Mouse (Mus musculus): ENCODE results near the gene Gpkow. TPM values are rescaled to one million over a fixed set of nuclear protein-coding genes. Genes with fewer than 3 reads are reported as not detected.
A peak's percentile ranks its signal among the peaks of the same experiment; 100 is the strongest.
"Not testable (repeated sequence)": the region's sequence is repeated elsewhere in the genome, so short reads cannot be mapped to it uniquely, and the experiment has no call there.

The Gpkow gene
- polyA plus RNA-seq, 1 experiment from 2014 or later = 48.2 TPM

DNA sequence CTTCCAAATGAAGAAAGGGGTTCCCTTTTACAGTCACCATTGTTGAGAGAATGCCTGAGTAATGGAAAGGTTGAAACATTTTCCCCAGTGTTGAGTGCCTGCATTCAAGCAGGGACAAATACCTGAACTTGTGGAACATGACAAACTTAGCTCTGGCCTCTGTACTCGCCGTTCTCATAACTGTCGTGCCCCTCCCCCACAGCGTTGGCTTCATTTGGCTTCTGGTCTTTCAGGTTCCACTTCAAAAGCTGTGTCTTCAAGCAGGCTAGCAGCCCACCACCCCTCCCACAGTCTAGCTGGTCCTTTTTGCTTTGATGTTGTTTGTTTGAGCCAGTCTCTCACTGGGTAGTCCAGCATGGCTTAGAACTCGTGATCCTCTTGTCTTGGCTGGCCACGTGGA is 24.2 kb upstream of the Gpkow start:
- Histone ChIP-seq H3K27ac (no peak overlapping the region), H3K9me3 (replicated peaks) (no peaks in the 10 kb centered on the region), H3K27me3 (ENCODE audit: low read depth, poor library complexity, severe bottlenecking) (no peaks in the 10 kb centered on the region), H3K4me1 (peaks cover 12% of the 10 kb centered on the region), H3K36me3 (peaks cover 9% of the 10 kb centered on the region), H3K4me3 (no peak overlapping the region)
- no peak for DNase-seq (ENCODE audit: low spot score)
- WGBS = 21% methylated on average over 6 of the region's 6 CpGs

DNA sequence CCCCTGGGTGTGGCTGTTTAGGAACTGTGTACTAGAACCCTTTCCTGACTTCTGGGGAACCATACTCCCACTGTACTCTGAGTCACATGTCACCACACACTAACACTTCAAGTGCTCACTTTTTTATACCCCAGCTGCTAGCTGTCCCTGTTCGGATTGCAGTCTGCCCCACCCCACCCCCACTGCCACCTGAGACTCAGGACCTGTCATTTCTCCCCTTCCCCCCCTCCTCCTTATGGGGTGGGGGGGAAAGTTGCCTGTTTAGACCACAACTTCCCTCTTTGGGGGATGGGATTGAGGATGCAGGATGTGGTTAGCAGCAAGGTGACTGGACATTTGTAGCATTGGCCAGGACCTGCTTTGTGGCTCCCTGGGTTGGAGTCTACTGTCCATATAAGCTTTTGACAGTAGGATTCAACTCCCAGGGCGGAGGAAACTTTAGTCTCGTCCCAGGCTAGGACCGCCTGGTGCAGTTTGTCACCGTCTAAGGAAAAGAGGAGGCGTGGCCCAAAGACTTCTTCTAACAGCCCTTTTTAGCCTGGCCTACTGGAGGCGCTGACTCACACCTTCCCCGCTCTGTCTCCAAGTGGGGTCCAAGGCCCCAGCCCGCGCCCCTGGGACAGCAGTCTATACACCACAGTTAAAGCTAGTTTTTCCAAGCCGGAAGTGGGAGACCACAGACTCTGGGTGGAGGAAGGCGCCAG is 23.2 kb upstream of the Gpkow start:
- Histone ChIP-seq H3K4me1 (peaks cover 12% of the 10 kb centered on the region), H3K36me3 (peaks cover 8% of the 10 kb centered on the region), H3K27me3 (ENCODE audit: low read depth, poor library complexity, severe bottlenecking) (no peaks in the 10 kb centered on the region), H3K9me3 (replicated peaks) (no peaks in the 10 kb centered on the region), H3K27ac (peak overlapping the region; percentile 73; the same call in 1 of the 2 replicates), H3K4me3 (peak overlapping the region; percentile 40)
- 26% methylated on average over 12 of the region's 12 CpGs for WGBS
- peak; percentile 33 for DNase-seq (ENCODE audit: low spot score)

DNA sequence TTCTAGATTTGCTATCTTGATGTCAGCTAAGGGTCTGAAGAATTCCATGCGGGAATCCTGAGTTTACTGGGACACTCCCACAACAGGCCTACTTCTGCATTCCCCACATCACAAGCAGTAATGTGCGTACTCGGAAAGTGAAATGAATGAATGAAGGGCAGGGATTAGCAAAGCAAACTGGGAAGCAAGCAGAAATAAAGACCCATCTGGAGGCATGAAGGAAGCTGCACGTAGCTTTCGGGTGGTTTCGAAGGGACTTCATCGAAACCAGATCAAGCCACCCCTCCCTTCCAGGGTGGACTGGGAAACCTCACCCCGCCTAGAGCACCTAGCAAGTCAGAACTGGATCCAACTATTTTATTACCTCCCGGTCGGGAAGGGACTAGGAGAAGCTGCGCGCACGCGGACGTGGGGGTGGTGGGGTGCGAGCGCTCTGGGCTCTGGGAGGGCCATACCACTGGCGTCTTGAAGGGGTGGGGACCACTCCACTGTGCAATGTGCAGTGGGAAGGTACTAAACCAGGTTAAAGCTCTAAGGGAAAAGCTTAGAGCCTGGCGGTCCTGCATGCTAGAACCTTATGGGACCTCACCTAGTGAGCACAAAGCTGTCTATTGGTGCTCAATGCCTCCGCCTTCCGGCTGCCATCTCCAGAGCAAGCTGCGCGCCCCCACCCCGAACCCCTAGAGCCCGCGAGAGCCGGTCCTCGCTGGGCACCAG is 22.5 kb upstream of the Gpkow start:
- Histone ChIP-seq H3K36me3 (peaks cover under 1% of the 10 kb centered on the region; the same call in 1 of the 2 replicates), H3K4me1 (peaks cover 12% of the 10 kb centered on the region), H3K4me3 (peak overlapping the region; percentile 40), H3K27me3 (ENCODE audit: low read depth, poor library complexity, severe bottlenecking) (no peaks in the 10 kb centered on the region), H3K9me3 (replicated peaks) (no peaks in the 10 kb centered on the region), H3K27ac (peak overlapping the region; percentile 73)
- WGBS = 27% methylated on average over 28 of the region's 28 CpGs
- DNase-seq (ENCODE audit: low spot score) = peak; percentile 43

DNA sequence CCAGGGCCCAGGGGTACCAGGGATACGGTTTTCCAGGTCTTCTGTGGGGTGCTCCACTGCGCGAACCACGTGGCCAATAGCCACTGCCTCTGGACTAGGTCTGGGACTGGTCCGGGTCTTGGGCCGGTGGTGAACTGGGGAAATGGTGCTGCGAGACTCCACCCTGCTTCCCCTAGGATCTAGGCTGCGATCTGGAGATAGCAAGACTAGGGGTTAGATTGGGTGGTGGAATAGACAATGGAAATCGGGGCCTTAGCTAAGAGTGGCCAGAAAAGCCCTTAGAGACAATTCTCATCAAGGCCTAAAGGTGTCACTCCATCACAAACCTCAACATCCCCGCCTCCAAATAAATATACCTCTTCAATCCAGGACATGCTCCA is 21.9 kb upstream of the Gpkow start:
- H3K36me3 ChIP-seq = no peaks in the 10 kb centered on the region
- WGBS = 30% methylated on average over 10 of the region's 10 CpGs
- H3K4me1 ChIP-seq = peaks cover 12% of the 10 kb centered on the region
- H3K27ac ChIP-seq = peak overlapping the region; percentile 73
- no peaks in the 10 kb centered on the region for H3K27me3 ChIP-seq (ENCODE audit: low read depth, poor library complexity, severe bottlenecking)
- DNase-seq (ENCODE audit: low spot score) = no peak
- H3K4me3 ChIP-seq = peak overlapping the region; percentile 40
- H3K9me3 ChIP-seq (replicated peaks) = no peaks in the 10 kb centered on the region

DNA sequence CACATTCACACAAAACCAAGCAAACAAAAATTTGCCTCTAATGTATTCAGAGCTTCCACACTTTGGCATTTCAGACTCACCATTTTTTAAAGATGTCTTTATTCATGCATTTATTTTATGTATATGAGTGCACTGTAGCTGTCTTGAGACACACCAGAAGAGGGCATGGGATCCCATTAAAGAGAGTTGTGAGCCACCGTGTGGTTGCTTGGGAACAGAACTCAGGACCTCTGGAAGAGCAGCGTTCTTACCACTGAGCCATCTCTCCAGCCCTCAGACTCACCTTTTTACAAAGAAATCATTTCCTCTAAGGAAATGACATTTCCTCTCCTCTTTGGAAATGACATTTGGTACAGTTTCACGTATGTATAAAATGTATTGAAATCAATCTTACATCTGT is 17.9 kb upstream of the Gpkow start:
- Histone ChIP-seq H3K4me1 (peaks cover 6% of the 10 kb centered on the region), H3K27me3 (ENCODE audit: low read depth, poor library complexity, severe bottlenecking) (peaks cover 4% of the 10 kb centered on the region; the same call in 1 of the 2 replicates), H3K9me3 (replicated peaks) (no peaks in the 10 kb centered on the region), H3K27ac (no peak overlapping the region), H3K4me3 (no peak overlapping the region), H3K36me3 (no peaks in the 10 kb centered on the region)
- no peak for DNase-seq (ENCODE audit: low spot score)
- WGBS = 42% methylated on average over 3 of the region's 3 CpGs

DNA sequence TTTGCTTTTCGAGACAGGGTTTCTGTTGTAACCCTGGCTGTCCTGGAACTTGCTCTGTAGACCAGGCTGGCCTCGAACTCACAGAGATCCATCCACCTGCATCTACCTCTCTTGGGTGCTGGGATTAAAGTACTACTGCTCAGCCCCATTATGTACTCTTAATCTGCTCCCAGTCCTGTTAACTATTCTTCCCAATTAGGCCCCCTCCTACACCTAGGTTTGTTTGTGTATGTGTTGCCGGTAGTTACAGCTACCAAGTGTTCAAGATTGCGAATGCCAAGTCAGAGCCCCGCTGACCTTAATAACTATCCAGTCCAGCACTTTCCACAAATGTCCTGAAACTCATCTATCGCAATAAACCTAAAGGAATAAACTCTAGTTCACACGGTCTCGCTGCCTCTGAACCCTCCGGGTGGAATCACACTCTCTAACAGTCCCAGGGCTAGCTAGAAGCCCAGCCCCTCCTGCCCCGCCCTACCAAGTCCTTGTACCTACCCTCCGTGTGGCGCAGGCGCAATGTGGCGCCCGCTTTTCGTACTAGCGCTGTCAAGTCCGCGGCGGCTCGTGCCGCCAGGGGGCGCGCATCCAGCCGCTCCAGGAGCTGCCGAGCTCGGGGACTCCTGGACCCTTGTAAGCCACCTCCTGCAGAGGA is 17.4 kb upstream of the Gpkow start:
- Histone ChIP-seq H3K36me3 (no peaks in the 10 kb centered on the region), H3K27me3 (ENCODE audit: low read depth, poor library complexity, severe bottlenecking) (peaks cover 4% of the 10 kb centered on the region; the same call in 1 of the 2 replicates), H3K27ac (peak overlapping the region; percentile 36; the same call in 1 of the 2 replicates), H3K4me3 (peak overlapping the region; percentile 45), H3K4me1 (0 out of 2 replicates have a peak, but pooled peaks cover under 1% of the 10 kb centered on the region), H3K9me3 (replicated peaks) (no peaks in the 10 kb centered on the region)
- WGBS = 14% methylated on average over 27 of the region's 27 CpGs
- peak; percentile 90 for DNase-seq (ENCODE audit: low spot score)

DNA sequence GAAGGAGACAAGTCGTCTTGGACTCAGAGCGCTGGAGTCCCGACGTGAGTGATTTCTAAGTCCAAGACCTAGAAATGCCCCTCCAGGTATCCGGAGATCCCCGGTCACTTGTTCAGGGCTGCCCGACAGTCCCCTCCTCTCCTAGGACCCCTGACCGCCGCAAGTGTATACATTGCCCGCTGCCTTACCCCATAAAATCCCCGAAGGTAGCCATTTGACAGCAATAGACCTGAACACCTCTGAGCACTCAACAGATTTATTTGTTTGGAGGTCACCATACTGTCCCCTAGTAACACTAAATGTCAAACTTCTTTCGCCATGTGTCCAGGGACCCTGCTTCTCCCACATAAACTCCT is 16.9 kb upstream of the Gpkow start:
- Histone ChIP-seq H3K4me3 (peak overlapping the region; percentile 45), H3K27ac (peak overlapping the region; percentile 36; the same call in 1 of the 2 replicates), H3K36me3 (no peaks in the 10 kb centered on the region), H3K4me1 (no peaks in the 10 kb centered on the region), H3K9me3 (replicated peaks) (no peaks in the 10 kb centered on the region), H3K27me3 (ENCODE audit: low read depth, poor library complexity, severe bottlenecking) (peaks cover 4% of the 10 kb centered on the region; the same call in 1 of the 2 replicates)
- WGBS = 12% methylated on average over 12 of the region's 12 CpGs
- DNase-seq (ENCODE audit: low spot score) = no peak

DNA sequence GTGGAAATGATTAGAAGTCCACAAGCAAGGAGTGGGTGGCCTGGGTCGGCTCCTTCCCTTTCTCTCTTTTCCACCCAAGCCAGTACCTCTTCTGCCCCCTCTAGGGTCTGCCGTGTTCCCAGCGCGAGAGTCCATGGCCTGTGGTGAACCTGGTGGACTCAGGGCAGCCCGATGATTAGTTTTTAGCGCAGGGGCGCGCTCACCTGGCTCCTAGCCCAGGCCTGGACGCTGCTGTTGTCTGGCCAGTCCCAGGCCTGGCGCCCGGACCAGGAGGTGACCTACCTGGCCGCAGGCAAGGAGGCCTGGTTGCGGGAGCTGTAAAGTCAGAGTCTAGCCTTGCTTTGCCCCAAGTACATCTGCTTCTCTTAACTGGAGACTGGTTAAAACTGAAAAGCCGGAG is 16.1 kb upstream of the Gpkow start, which contains the start of gene Magix:
Gene Magix, minus strand, starts transcription at position 388 of the 400 bp plus-strand sequence.
- no peaks in the 10 kb centered on the region for H3K4me1 ChIP-seq
- DNase-seq (ENCODE audit: low spot score) = no peak
- peaks cover 4% of the 10 kb centered on the region; the same call in 1 of the 2 replicates for H3K27me3 ChIP-seq (ENCODE audit: low read depth, poor library complexity, severe bottlenecking)
- 67% methylated on average over 14 of the region's 14 CpGs for WGBS
- H3K4me3 ChIP-seq = peak within 1 kb of the TSS; percentile 45
- no peaks in the 10 kb centered on the region for H3K36me3 ChIP-seq
- peak within 1 kb of the TSS; percentile 36; the same call in 1 of the 2 replicates for H3K27ac ChIP-seq
- H3K9me3 ChIP-seq (replicated peaks) = no peaks in the 10 kb centered on the region

DNA sequence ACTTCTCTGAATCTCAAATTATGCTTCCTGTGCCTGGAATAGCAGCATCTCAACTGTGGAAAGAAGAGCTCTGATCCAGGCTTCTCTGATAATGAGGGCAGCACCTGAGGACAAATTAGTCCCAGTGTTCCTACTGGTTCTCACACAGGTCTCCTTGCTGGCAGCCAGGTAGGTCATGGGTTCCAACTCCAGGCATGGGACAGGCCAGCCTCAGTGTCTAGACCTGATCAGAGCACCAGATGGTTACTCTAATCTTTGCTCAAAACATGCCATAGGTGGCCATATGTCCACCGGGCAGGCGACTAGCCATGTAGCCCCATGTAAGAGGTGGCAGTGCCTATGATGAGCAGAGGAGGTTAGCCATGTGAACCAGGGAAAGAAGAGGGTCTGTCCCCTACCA is 8.6 kb upstream of the Gpkow start:
- Histone ChIP-seq H3K9me3 (replicated peaks) (no peaks in the 10 kb centered on the region), H3K27ac (no peak overlapping the region), H3K4me1 (no peaks in the 10 kb centered on the region), H3K4me3 (no peak overlapping the region), H3K27me3 (ENCODE audit: low read depth, poor library complexity, severe bottlenecking) (no peaks in the 10 kb centered on the region), H3K36me3 (no peaks in the 10 kb centered on the region)
- no peak for DNase-seq (ENCODE audit: low spot score)
- 89% methylated on average over 2 of the region's 2 CpGs for WGBS

DNA sequence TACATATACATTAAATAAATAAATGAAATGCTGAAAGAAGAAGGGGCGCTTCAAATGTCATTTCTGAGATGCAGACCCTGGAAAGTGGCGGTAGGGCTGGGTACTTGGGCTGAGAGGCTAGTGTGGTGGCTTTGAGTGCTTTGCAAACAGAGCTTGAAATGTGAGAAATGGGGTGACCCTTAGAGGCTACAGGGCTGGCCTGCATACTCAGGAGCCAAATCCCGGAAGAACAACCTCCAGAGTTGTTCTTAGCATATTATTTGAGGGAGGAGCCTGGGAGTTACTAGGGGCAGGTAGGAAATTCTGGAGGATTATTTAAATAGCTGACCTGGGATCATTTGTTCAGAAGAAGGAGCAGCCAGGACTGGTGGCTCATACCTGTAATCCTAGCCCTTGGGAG is 6.4 kb upstream of the Gpkow start:
- no peak overlapping the region for H3K27ac ChIP-seq
- no peaks in the 10 kb centered on the region for H3K27me3 ChIP-seq (ENCODE audit: low read depth, poor library complexity, severe bottlenecking)
- no peaks in the 10 kb centered on the region for H3K4me1 ChIP-seq
- H3K9me3 ChIP-seq (replicated peaks) = no peaks in the 10 kb centered on the region
- no peaks in the 10 kb centered on the region for H3K36me3 ChIP-seq
- no peak for DNase-seq (ENCODE audit: low spot score)
- WGBS = 67% methylated on average over 3 of the region's 3 CpGs
- no peak overlapping the region for H3K4me3 ChIP-seq

DNA sequence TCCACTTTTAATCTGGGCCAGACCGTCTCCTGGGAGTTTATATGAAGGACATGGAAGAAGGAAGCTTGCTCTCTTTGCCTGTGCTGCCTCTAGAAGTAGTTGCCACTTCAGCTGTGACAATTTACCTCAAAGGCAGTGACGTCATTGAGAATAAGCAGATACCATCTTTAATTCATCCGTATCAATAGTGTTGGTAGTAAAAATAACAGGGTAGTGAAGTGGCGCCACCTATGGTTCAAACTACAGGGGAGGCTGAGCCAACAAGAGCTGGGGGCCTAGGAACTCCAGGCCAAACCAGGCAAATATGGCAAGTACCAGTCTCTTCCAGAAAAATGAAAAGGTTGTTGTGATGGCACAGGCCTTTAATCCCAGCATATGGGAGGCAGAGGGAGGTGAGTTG is 4.1 kb upstream of the Gpkow start:
- 37% methylated on average over 4 of the region's 4 CpGs for WGBS
- H3K36me3 ChIP-seq = no peaks in the 10 kb centered on the region
- no peak overlapping the region for H3K4me3 ChIP-seq

DNA sequence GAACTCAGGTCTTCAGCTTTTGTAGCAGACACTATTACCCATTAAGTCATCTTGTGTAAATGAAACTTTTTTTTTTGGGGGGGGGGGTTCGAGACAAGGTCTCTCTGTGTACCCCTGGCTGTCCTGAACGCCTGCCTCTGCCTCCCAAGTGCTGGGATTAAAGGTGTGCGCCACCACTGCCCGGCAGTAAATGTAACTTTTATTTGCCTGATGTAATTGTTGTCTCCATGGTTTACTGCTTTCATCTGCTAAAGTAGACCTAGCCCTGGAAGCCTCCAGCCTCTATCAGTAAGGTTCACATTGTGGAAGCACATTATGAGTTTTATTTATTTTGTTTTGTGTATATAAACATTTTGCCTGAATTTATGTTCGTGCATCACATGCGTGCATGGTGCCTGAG is 411 bp upstream of the Gpkow start:
- Histone ChIP-seq H3K36me3 (peaks cover 32% of the 10 kb centered on the region), H3K9me3 (replicated peaks) (no peaks in the 10 kb centered on the region), H3K4me1 (0 out of 2 replicates have a peak, but pooled peaks cover 4% of the 10 kb centered on the region), H3K27ac (no peak overlapping the region), H3K27me3 (ENCODE audit: low read depth, poor library complexity, severe bottlenecking) (no peaks in the 10 kb centered on the region), H3K4me3 (peak overlapping the region; percentile 65)
- no peak for DNase-seq (ENCODE audit: low spot score)
- 39% methylated on average over 6 of the region's 6 CpGs for WGBS

More for the DNA sequence above, 4.1 kb upstream of the Gpkow start:
- no peaks in the 10 kb centered on the region for H3K9me3 ChIP-seq (replicated peaks)
- no peaks in the 10 kb centered on the region for H3K4me1 ChIP-seq
- no peaks in the 10 kb centered on the region for H3K27me3 ChIP-seq (ENCODE audit: low read depth, poor library complexity, severe bottlenecking)
- no peak overlapping the region for H3K27ac ChIP-seq
- DNase-seq (ENCODE audit: low spot score) = no peak

DNA sequence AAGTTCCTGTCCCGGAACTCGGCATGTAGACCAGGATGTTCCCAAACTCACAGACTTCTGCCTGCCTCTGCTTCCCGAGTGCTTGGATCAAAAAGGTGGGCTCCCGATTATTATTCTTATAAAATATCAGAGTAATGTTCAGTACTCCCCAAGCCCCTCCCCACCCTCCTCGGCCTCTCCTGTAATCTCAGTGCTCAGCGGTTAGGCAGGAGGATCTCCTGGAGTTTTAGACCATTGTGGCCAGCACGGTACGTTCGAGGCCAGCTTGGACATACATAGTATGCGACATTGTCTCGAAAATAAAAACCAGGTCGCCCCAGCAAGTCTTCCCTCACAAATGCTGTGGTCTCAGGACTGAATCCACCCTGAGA is 16.8 kb downstream of the Gpkow start:
- Histone ChIP-seq H3K27ac (peak overlapping the region; percentile 66; the same call in 1 of the 2 replicates), H3K4me3 (peak overlapping the region; percentile 48)
- WGBS = 23% methylated on average over 6 of the region's 12 CpGs

More for the DNA sequence above, 16.8 kb downstream of the Gpkow start:
- not testable (repeated sequence) for DNase-seq (ENCODE audit: low spot score); H3K27me3 ChIP-seq (ENCODE audit: low read depth, poor library complexity, severe bottlenecking); H3K9me3 ChIP-seq (replicated peaks); H3K4me1 ChIP-seq
- H3K36me3 ChIP-seq = peaks cover 12% of the 10 kb centered on the region

Data from limb, embryonic 10.5 days (tissue).